Mouse (Mus musculus) E14TG2a.4 (cell line): ENCODE results near the gene Gpc3.

Source experiments
- CTCF ChIP-seq: conservative IDR thresholded peaks from 2 replicates; pipeline ENCODE4 v1.5.1; 2014; ENCODE audit warnings: low read length
- POU5F1 ChIP-seq: IDR thresholded peaks from 2 replicates; pipeline ENCODE4 v1.6.1; 2014; ENCODE audit warnings: low read length, borderline replicate concordance

DNA sequence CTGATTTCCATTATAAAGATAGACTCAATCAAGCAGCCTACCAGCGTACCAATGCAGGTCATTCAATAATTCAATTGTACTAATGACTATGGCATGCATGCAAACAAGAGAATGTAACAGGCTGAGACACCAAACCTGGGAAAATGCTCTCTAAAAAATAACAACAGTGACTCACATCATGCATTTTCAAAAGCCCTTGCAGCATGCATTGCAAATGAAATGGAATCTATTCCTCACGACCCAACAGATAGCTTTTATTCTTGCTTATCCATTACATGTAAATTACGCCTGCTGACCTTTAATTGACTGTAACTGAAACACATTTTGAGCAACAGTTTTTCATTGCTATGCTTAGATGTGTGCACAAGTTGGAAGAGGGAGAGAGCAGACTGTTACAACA is 200.8 kb downstream of the Gpc3 start:
- TF ChIP-seq CTCF (no peak), POU5F1 (no peak)
